Mouse (Mus musculus) lung, embryonic 16.5 days (tissue): ENCODE results near the gene Rfwd3. TPM values are rescaled to one million over a fixed set of nuclear protein-coding genes. Genes with fewer than 3 reads are reported as not detected.

Experiments
- ATAC-seq: fragments of 200-750 bp; cut with Nextera tagmentation; 2 replicates; pipeline ENCODE4 v1.8.0; 2017; ENCODE audit warnings: low read depth, mild to moderate bottlenecking, moderate library complexity
- H3K27ac ChIP-seq: fragments of 300-500 bp; sonication (generic); 2 replicates; pipeline ENCODE4 v1.5.1; 2014; ENCODE audit warnings: mild to moderate bottlenecking, control low read depth, low read length
- H3K27me3 ChIP-seq: fragments of 300-500 bp; sonication (generic); 2 replicates; pipeline ENCODE4 v1.6.1; 2014; ENCODE audit warnings: low read depth, low read length, mixed read lengths; ENCODE audit not compliant: control insufficient read depth, insufficient read depth
- H3K36me3 ChIP-seq: fragments of 300-500 bp; sonication (generic); 2 replicates; pipeline ENCODE4 v1.6.1; 2014; ENCODE audit warnings: low read length; ENCODE audit not compliant: control insufficient read depth, insufficient read depth
- H3K4me1 ChIP-seq: fragments of 300-500 bp; sonication (generic); replicated peaks from 2 replicates; pipeline ENCODE4 v1.6.1; 2014; ENCODE audit warnings: low read length, mixed read lengths; ENCODE audit not compliant: control insufficient read depth, insufficient read depth
- H3K4me2 ChIP-seq: fragments of 300-500 bp; sonication (generic); 2 replicates; pipeline ENCODE4 v1.6.1; 2014; ENCODE audit warnings: low read depth, low read length, control low read depth
- H3K4me3 ChIP-seq: fragments of 300-500 bp; sonication (generic); 2 replicates; pipeline ENCODE4 v1.5.1; 2014; ENCODE audit warnings: mild to moderate bottlenecking, low read length, control low read depth
- H3K9ac ChIP-seq: fragments of 300-500 bp; sonication (generic); 2 replicates; pipeline ENCODE4 v1.6.1; 2014; ENCODE audit warnings: low read length, control low read depth
- H3K9me3 ChIP-seq: fragments of 300-500 bp; sonication (generic); 2 replicates; pipeline ENCODE4 v1.6.1; 2016; ENCODE audit warnings: low read length; ENCODE audit not compliant: control insufficient read depth
- WGBS: fragments of 180-500 bp; shearing (Covaris S2); extraction: QIAGEN DNeasy Blood & Tissue Kit; methylation state at CpG from one replicate; pipeline ENCODE4 v1.1.7; 2014; 5-methylcytosine and 5-hydroxymethylcytosine counted together
- polyA plus RNA-seq: library from polyadenylated mRNA; unstranded; fragments of >200 nt; fragmentation: Nextera tagmentation; extraction: Ambion mirVana; gene quantifications from 2 replicates; pipeline ENCODE4 v1.2.1, GENCODE M21; 2015

Gene Rfwd3
- polyA plus RNA-seq, 1 experiment from 2014 or later = 65.7 TPM

DNA sequence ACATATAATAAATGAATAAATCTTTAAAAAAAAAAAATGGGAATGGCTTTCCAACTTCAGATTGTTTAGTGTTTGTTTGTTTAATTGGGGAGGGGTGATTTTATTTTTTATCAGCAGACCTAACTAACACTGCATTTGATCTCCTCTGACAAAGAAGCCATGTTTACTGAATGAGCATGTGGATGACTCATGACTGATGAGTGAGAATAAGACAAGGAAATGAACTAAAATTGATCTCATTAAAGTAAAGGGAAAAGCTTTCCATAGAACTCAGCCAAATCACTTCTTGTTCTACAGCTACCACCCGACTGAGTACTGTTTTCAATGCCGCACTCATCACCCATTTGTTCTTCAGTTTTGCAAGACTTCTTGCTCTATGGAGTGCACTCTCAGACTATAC is 66.3 kb downstream of the Rfwd3 start:
- no peak for ATAC-seq

DNA sequence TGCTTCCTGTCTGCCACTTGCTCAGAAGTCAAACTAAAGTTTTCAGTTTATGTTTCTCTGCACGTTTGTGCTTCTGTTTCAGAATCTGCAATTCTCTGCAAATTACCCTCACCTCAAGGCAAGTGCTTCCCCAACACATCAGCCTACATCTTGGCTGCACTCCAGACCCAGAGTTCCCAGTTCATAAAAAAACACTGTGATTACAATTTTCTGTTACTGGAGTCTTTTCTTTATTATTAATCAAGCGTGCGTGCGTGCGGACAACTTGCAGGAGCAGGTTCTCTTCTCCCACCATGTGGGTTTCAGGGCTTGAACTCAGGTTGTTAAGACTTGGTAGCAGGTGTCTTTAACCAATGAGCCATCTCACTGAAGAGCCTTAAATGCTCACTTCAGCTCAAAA is 75.9 kb downstream of the Rfwd3 start:
- Histone ChIP-seq H3K27ac (no peak overlapping the region), H3K9ac (no peak overlapping the region), H3K4me1 (no peaks in the 10 kb centered on the region; the same call in 1 of the 2 replicates), H3K4me3 (no peak overlapping the region), H3K27me3 (no peaks in the 10 kb centered on the region), H3K36me3 (no peaks in the 10 kb centered on the region), H3K9me3 (no peaks in the 10 kb centered on the region), H3K4me2 (no peak overlapping the region)
- no peak for ATAC-seq
- WGBS = 53% methylated on average over 5 of the region's 5 CpGs

More for the DNA sequence above, 66.3 kb downstream of the Rfwd3 start:
- Histone ChIP-seq H3K27ac (no peak overlapping the region), H3K4me2 (no peak overlapping the region), H3K4me3 (no peak overlapping the region), H3K4me1 (no peaks in the 10 kb centered on the region; the same call in 1 of the 2 replicates), H3K36me3 (no peaks in the 10 kb centered on the region), H3K9me3 (no peaks in the 10 kb centered on the region), H3K27me3 (no peaks in the 10 kb centered on the region), H3K9ac (no peak overlapping the region)
- WGBS = 93% methylated on average over 2 of the region's 2 CpGs

Other genes with a start within 250 kb of the Rfwd3 start
- 2.1 and 5.4 TPM in 2 replicates for gene Exosc6, start 243.9 kb downstream of the Rfwd3 start, polyA plus RNA-seq
- not detected in 2 replicates for gene Clec18a, start 207.8 kb downstream of the Rfwd3 start, polyA plus RNA-seq
- 9.2 and 9.6 TPM in 2 replicates for gene Pdpr, start 205.6 kb downstream of the Rfwd3 start, polyA plus RNA-seq
- 69.8 and 72.3 TPM in 2 replicates for gene Glg1, start 41.0 kb downstream of the Rfwd3 start, polyA plus RNA-seq
- 5.9 and 6.5 TPM in 2 replicates for gene Mlkl, start 38.0 kb upstream of the Rfwd3 start, polyA plus RNA-seq
- gene Fa2h, start 93.6 kb upstream of the Rfwd3 start, polyA plus RNA-seq = 0.11 and 0.13 TPM in 2 replicates
- 6.1 and 6.8 TPM in 2 replicates for gene Wdr59, start 221.9 kb upstream of the Rfwd3 start, polyA plus RNA-seq
- 18.3 and 19.0 TPM in 2 replicates for gene Znrf1, start 235.9 kb upstream of the Rfwd3 start, polyA plus RNA-seq